Mouse (Mus musculus): ENCODE results near the gene Hoxc10. TPM values are rescaled to one million over a fixed set of nuclear protein-coding genes. Genes with fewer than 3 reads are reported as not detected.

The Hoxc10 gene
- total and polyA plus RNA-seq, 2 experiments from 2014 or later: not detected

DNA sequence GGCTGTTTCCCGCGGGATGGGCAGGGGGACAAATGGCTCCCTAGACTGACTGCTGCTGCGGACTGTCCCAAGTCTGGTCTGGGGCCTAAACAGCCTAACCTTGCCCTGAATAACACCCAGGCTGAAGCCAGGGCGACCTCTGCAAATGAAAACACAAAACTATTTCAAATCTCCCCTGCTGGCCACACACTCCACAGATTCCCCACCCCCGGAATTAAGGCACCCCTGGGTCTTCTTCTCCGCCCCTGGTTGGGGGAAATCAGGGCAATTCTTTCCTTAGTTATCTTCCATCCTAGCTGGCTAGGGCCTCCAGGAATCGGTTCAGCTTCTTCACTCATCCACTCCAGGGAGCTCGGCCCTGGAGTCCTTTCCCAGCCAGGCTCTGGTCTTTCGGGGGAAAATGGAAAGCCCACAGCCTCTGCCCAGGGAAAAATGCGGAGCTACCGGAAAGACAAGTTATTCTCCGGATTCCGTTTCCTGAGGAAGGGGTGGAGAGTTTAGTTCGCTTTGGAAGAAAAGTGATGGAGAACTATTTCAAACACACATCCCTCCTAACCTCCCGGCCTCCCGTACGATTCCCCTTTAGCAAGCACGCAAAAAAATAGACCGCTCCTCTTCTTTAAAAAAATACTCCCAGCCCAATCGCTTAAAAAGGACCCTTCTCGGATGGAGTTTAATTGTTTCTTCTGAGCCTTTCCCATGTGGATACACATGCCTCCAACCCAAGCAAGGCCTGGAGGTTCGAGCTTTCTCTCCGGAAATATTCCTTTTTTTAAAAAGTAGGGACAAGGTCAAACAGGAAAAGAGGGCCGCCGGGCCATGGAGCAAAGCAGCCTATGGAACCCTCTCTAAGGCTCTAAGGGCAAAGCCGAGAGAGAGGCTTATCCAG lies 1.3 kb upstream of the Hoxc10 start:
- no peak for DNase-seq (ENCODE audit: low spot score)
- WGBS: 6% methylated on average over 26 of the region's 26 CpGs
- H3K4me1 ChIP-seq (ENCODE audit: insufficient read depth, low read length): no peaks in the 10 kb centered on the region
- H3K27me3 ChIP-seq (ENCODE audit: insufficient read depth, low read length): peaks cover 92% of the 10 kb centered on the region
- no peak overlapping the region for H3K9ac ChIP-seq (replicated peaks; ENCODE audit: low read length, poor library complexity, severe bottlenecking)
- no peak for TF ChIP-seq CTCF (IDR thresholded peaks at IDR 0.05)
- no peak overlapping the region for H3K4me2 ChIP-seq (ENCODE audit: low read depth, low read length, poor library complexity, severe bottlenecking)
- no peak overlapping the region for H3K4me3 ChIP-seq (ENCODE audit: low read depth, low read length)
- no peak for ATAC-seq (ENCODE audit: low FRiP score)
- H3K36me3 ChIP-seq (ENCODE audit: insufficient read depth, low read length): no peaks in the 10 kb centered on the region
- no peak overlapping the region for H3K27ac ChIP-seq (ENCODE audit: low read depth, low read length)
- no peaks in the 10 kb centered on the region; the same call in 1 of the 2 replicates for H3K9me3 ChIP-seq (ENCODE audit: low read length)

- Histone ChIP-seq H3K27me3 (ENCODE audit: insufficient read depth, low read length) (peaks cover 92% of the 10 kb centered on the region), H3K4me2 (ENCODE audit: low read depth, low read length, poor library complexity, severe bottlenecking) (no peak overlapping the region), H3K27ac (ENCODE audit: low read depth, low read length) (no peak overlapping the region), H3K9ac (replicated peaks; ENCODE audit: low read length, poor library complexity, severe bottlenecking) (no peak overlapping the region), H3K36me3 (ENCODE audit: insufficient read depth, low read length) (no peaks in the 10 kb centered on the region), H3K4me1 (ENCODE audit: insufficient read depth, low read length) (no peaks in the 10 kb centered on the region), H3K9me3 (ENCODE audit: low read length) (no peaks in the 10 kb centered on the region; the same call in 1 of the 2 replicates), H3K4me3 (ENCODE audit: low read depth, low read length) (no peak overlapping the region)
- peak; percentile 62 for DNase-seq (ENCODE audit: low spot score)
- ATAC-seq (ENCODE audit: low FRiP score): no peak
- WGBS: 3% methylated on average over 30 of the region's 30 CpGs
- peak; percentile 61 for TF ChIP-seq CTCF (IDR thresholded peaks at IDR 0.05)
These were observed 462 bp upstream of the Hoxc10 start for GRCm38 (mm10) chr15:102965892-102966775.

- no peaks in the 10 kb centered on the region for H3K36me3 ChIP-seq (ENCODE audit: insufficient read depth, low read length)
- H3K27me3 ChIP-seq (ENCODE audit: insufficient read depth, low read length): peaks cover 93% of the 10 kb centered on the region
- no peaks in the 10 kb centered on the region for H3K4me1 ChIP-seq (ENCODE audit: insufficient read depth, low read length)
- H3K4me3 ChIP-seq (ENCODE audit: low read depth, low read length): no peak within 1 kb of the TSS
- ATAC-seq (ENCODE audit: low FRiP score) (no peak), DNase-seq (ENCODE audit: low spot score) (no peak)
- no peak for TF ChIP-seq CTCF (IDR thresholded peaks at IDR 0.05)
- no peak within 1 kb of the TSS for H3K9ac ChIP-seq (replicated peaks; ENCODE audit: low read length, poor library complexity, severe bottlenecking)
- no peaks in the 10 kb centered on the region; the same call in 1 of the 2 replicates for H3K9me3 ChIP-seq (ENCODE audit: low read length)
- H3K27ac ChIP-seq (ENCODE audit: low read depth, low read length): no peak within 1 kb of the TSS
- WGBS: 5% methylated on average over 12 of the region's 12 CpGs
- H3K4me2 ChIP-seq (ENCODE audit: low read depth, low read length, poor library complexity, severe bottlenecking): no peak within 1 kb of the TSS
These were observed 615 bp downstream of the Hoxc10 start, which contains the start of gene Hoxc5 for GRCm38 (mm10) chr15:102967312-102967510. Gene Hoxc5, plus strand, starts transcription at chr15:102967443.

DNA sequence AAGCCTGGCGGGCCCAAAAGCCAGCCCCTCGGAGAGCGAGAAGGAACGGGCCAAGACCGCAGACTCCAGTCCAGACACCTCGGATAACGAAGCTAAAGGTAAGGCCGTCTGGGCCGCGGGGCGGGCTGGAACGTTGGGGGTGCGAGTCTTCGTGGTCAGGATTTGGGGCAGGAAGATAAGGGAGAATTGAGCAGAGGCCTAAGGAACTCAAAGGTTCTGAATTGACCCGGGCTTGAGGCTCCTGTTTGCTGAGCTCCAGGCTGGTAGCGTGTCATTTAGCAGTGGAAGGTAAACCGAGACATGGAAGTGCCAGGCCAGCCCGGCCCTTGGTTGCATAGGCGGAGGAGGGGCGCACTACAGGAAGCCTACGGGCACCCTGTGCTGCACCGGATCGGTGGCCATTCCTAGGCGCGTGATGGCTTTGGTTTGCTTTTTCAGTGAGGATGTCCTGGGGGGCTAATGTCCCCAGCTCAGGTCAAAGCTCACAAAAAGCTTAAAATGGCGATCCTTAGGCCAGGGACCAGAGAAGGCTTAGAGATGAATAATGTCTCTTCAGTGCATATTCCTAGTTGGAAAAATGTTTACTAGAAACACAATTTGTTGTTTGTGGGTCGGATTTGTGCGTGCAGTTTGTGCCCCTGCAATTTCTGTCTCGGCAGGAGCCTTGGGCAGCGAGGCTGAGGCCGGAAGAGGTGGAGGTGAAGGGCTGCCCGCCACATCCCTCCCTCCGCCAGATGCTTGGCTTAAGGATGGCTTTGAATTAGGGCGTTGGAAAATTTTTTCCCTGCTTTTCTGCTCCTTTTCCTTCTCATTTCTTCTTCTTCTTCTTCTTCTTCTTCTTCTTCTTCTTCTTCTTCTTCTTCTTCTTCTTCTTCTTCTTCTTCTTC lies 1.2 kb downstream of the Hoxc10 start:
- 3% methylated on average over 34 of the region's 34 CpGs for WGBS

GRCm38 (mm10) chr15:102969296-102969695 lies 2.7 kb downstream of the Hoxc10 start:
- Histone ChIP-seq H3K4me3 (ENCODE audit: low read depth, low read length) (no peak overlapping the region), H3K4me1 (ENCODE audit: insufficient read depth, low read length) (no peaks in the 10 kb centered on the region), H3K36me3 (ENCODE audit: insufficient read depth, low read length) (no peaks in the 10 kb centered on the region), H3K27me3 (ENCODE audit: insufficient read depth, low read length) (peaks cover 93% of the 10 kb centered on the region), H3K9me3 (ENCODE audit: low read length) (no peaks in the 10 kb centered on the region; the same call in 1 of the 2 replicates), H3K4me2 (ENCODE audit: low read depth, low read length, poor library complexity, severe bottlenecking) (no peak overlapping the region), H3K9ac (replicated peaks; ENCODE audit: low read length, poor library complexity, severe bottlenecking) (no peak overlapping the region), H3K27ac (ENCODE audit: low read depth, low read length) (no peak overlapping the region)
- 32% methylated on average over 1 of the region's 1 CpGs for WGBS
- no peak for DNase-seq (ENCODE audit: low spot score)
- no peak for ATAC-seq (ENCODE audit: low FRiP score)
- TF ChIP-seq CTCF (IDR thresholded peaks at IDR 0.05): no peak

More for the DNA sequence above, 1.2 kb downstream of the Hoxc10 start:
- Histone ChIP-seq H3K36me3 (ENCODE audit: insufficient read depth, low read length) (no peaks in the 10 kb centered on the region), H3K9ac (replicated peaks; ENCODE audit: low read length, poor library complexity, severe bottlenecking) (no peak overlapping the region), H3K9me3 (ENCODE audit: low read length) (no peaks in the 10 kb centered on the region; the same call in 1 of the 2 replicates), H3K4me3 (ENCODE audit: low read depth, low read length) (no peak overlapping the region), H3K4me2 (ENCODE audit: low read depth, low read length, poor library complexity, severe bottlenecking) (no peak overlapping the region), H3K27ac (ENCODE audit: low read depth, low read length) (no peak overlapping the region), H3K4me1 (ENCODE audit: insufficient read depth, low read length) (no peaks in the 10 kb centered on the region), H3K27me3 (ENCODE audit: insufficient read depth, low read length) (peaks cover 93% of the 10 kb centered on the region)
- no peak for TF ChIP-seq CTCF (IDR thresholded peaks at IDR 0.05)
- ATAC-seq (ENCODE audit: low FRiP score): no peak
- no peak for DNase-seq (ENCODE audit: low spot score)
